Mouse (Mus musculus): Measurements from ENCODE around the gene Trpm1.
"Not testable (repeated sequence)": the region's sequence is repeated elsewhere in the genome, so short reads cannot be mapped to it uniquely, and the experiment has no call there.

Gene Trpm1

GRCm38 (mm10) chr7:64153535-64153934, at the start of gene Trpm1:
Gene Trpm1, plus strand, starts transcription at chr7:64153835.
- DNase-seq (ENCODE audit: low read depth, low spot score), result no peak

GRCm38 (mm10) chr7:64122131-64122715, 31.4 kb upstream of the Trpm1 start:
- DNase-seq (ENCODE audit: low read depth, low spot score), result peak; percentile 58

- no peak for DNase-seq (ENCODE audit: low read depth, low spot score)
Observed at GRCm38 (mm10) chr7:64123721-64124120, 29.9 kb upstream of the Trpm1 start.

GRCm38 (mm10) chr7:64125994-64126393, 27.6 kb upstream of the Trpm1 start:
- DNase-seq (ENCODE audit: low read depth, low spot score), result not testable (repeated sequence)

GRCm38 (mm10) chr7:64139866-64140265, 13.8 kb upstream of the Trpm1 start:
- DNase-seq (ENCODE audit: low read depth, low spot score), result no peak

GRCm38 (mm10) chr7:64141301-64142032, 12.2 kb upstream of the Trpm1 start:
- peak; percentile 78 for DNase-seq (ENCODE audit: low read depth, low spot score)

- DNase-seq (ENCODE audit: low read depth, low spot score), result no peak
Observed at GRCm38 (mm10) chr7:64149337-64149736, 4.3 kb upstream of the Trpm1 start.

GRCm38 (mm10) chr7:64149747-64150146, 3.9 kb upstream of the Trpm1 start:
- peak; percentile 52 for DNase-seq (ENCODE audit: low read depth, low spot score)

- DNase-seq (ENCODE audit: low read depth, low spot score), result no peak
Observed at GRCm38 (mm10) chr7:64150436-64151080, 3.1 kb upstream of the Trpm1 start.

GRCm38 (mm10) chr7:64155226-64155625, 1.6 kb downstream of the Trpm1 start:
- DNase-seq (ENCODE audit: low read depth, low spot score), result no peak

GRCm38 (mm10) chr7:64155687-64156086, 2.1 kb downstream of the Trpm1 start:
- peak; percentile 48 for DNase-seq (ENCODE audit: low read depth, low spot score)

GRCm38 (mm10) chr7:64156271-64156911, 2.8 kb downstream of the Trpm1 start:
- DNase-seq (ENCODE audit: low read depth, low spot score), result no peak

- no peak for DNase-seq (ENCODE audit: low read depth, low spot score)
Observed at GRCm38 (mm10) chr7:64156918-64157690, 3.5 kb downstream of the Trpm1 start.

- DNase-seq (ENCODE audit: low read depth, low spot score), result peak; percentile 67
Observed at GRCm38 (mm10) chr7:64158281-64159055, 4.8 kb downstream of the Trpm1 start.

- peak; percentile 32 for DNase-seq (ENCODE audit: low read depth, low spot score)
Observed at GRCm38 (mm10) chr7:64159056-64159542, 5.5 kb downstream of the Trpm1 start.

GRCm38 (mm10) chr7:64159612-64160591, 6.3 kb downstream of the Trpm1 start:
- peak; percentile 45 for DNase-seq (ENCODE audit: low read depth, low spot score)

GRCm38 (mm10) chr7:64160737-64161470, 7.3 kb downstream of the Trpm1 start:
- DNase-seq (ENCODE audit: low read depth, low spot score), result peak; percentile 60

GRCm38 (mm10) chr7:64161990-64162389, 8.4 kb downstream of the Trpm1 start:
- DNase-seq (ENCODE audit: low read depth, low spot score), result no peak

GRCm38 (mm10) chr7:64163086-64163485, 9.5 kb downstream of the Trpm1 start:
- no peak for DNase-seq (ENCODE audit: low read depth, low spot score)

Data from CD4-positive, CD25-positive, alpha-beta regulatory T cell, adult 2 months (primary cell).